In the genomic region with DNA sequence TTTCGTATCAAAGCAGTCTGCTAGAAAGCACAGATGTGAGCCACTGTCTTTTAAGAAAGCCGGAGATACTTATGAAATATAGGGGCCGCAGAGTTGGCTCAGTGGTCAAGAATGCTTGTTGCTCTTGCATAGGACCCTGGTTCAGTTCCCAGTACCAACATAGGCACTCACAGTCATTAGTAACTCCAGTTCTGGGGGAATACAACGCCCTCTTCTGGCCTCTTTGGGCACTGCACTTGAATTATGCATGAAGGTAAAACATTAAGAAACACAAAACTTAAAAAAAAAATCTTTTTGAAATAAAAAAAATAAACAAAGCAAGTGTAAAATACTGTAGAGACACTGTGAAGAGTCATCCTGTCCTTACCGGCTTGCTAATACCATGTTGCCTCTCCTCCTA, we compare ENCODE assay signal across 18 mouse cellular contexts.
DNase-seq lines count a peak whose midpoint lies in the region; ATAC-seq and TF ChIP-seq lines count a peak whose summit lies in the region.
"Had no signal": no experiment of that assay in that cellular context is flagged by ENCODE, and none has a peak within 500 bp of the region (broad histone marks: within the 10 kb centered on the region; RNA-seq: fewer than 3 reads in every experiment).

No protein-coding gene starts in this region.

- no peak for DNase-seq in kidney, adult 2 months
- no peak for DNase-seq in kidney, postnatal 14 days
- DNase-seq in liver, postnatal 0 days, result no peak
- DNase-seq in ES-E14 (ENCODE audit: low read depth, low spot score), result no peak
- DNase-seq in ZHBTc4 (ENCODE audit: low read depth, low spot score), result peak; percentile 10
- no peak for DNase-seq in natural killer cell, adult 2 months (ENCODE audit: low spot score in 2 of 2)
- DNase-seq in retina, postnatal 1 day, result no peak
- DNase-seq: cerebellum, postnatal 10 days; gastrocnemius, postnatal 25 days; heart, postnatal 14 days; lung, postnatal 14 days; thymus, postnatal 25 days had no signal

- TF ChIP-seq CTCF in kidney, adult 2 months (conservative IDR thresholded peaks at IDR 0.05; ENCODE audit: insufficient read depth, insufficient read length, low read depth, low read length), result 0 out of 2 replicates have a peak, but pooled peaks have one; percentile 5
- TF ChIP-seq CTCF in liver, postnatal 0 days (IDR thresholded peaks at IDR 0.05; ENCODE audit: low read depth), result peak; percentile 45

- ATAC-seq in liver, postnatal 0 days, result no peak
- no peak for ATAC-seq in liver, embryonic 12.5 days
- ATAC-seq: midbrain, embryonic 16.5 days had no signal

- H3K4me1 ChIP-seq in kidney, adult 2 months (ENCODE audit: control insufficient read depth, insufficient read depth, low read length), result peaks cover 6% of the 10 kb centered on the region; the same call in 1 of the 2 replicates
- H3K4me1 ChIP-seq in liver, postnatal 0 days (ENCODE audit: insufficient read depth), result peaks cover 10% of the 10 kb centered on the region
- H3K4me1 ChIP-seq in liver, embryonic 12.5 days, result peaks cover 6% of the 10 kb centered on the region
- H3K4me1 ChIP-seq in ES-E14 (ENCODE audit: control insufficient read depth in 2 of 2, insufficient read depth in 2 of 2, low read length in 2 of 2, poor library complexity in 1 of 2), result no peaks in the 10 kb centered on the region
- H3K4me1 ChIP-seq: hindbrain, embryonic 15.5 days; neural tube, embryonic 12.5 days had no signal

- WGBS in kidney, adult 2 months, result 72% methylated on average over 5 of the region's 5 CpGs
- WGBS in liver, postnatal 0 days (ENCODE audit: insufficient replicate concordance), result 74% methylated on average over 5 of the region's 5 CpGs
- 64% methylated on average over 5 of the region's 5 CpGs for WGBS in liver, embryonic 12.5 days (ENCODE audit: insufficient replicate concordance)

- no peak overlapping the region for H3K4me2 ChIP-seq in liver, postnatal 0 days (ENCODE audit: low read depth, low read length)
- no peak overlapping the region for H3K4me2 ChIP-seq in liver, embryonic 12.5 days
- H3K4me2 ChIP-seq: hindbrain, embryonic 15.5 days; neural tube, embryonic 12.5 days had no signal

- H3K9ac ChIP-seq in liver, postnatal 0 days (replicated peaks), result no peak overlapping the region
- H3K9ac ChIP-seq in liver, embryonic 12.5 days, result no peak overlapping the region
- no peak overlapping the region for H3K9ac ChIP-seq in ES-E14 (ENCODE audit: insufficient read depth, low read depth, low read length, poor library complexity, severe bottlenecking)
- H3K9ac ChIP-seq: hindbrain, embryonic 15.5 days; neural tube, embryonic 12.5 days had no signal

- no peaks in the 10 kb centered on the region for H3K9me3 ChIP-seq in liver, postnatal 0 days (ENCODE audit: low read length)
- H3K9me3 ChIP-seq in liver, embryonic 12.5 days (replicated peaks), result no peaks in the 10 kb centered on the region
- H3K9me3 ChIP-seq in ES-E14 (ENCODE audit: control insufficient read depth, insufficient read depth, low read depth, low read length), result no peaks in the 10 kb centered on the region
- H3K9me3 ChIP-seq: heart, embryonic 10.5 days; hindbrain, embryonic 15.5 days; megakaryocyte, embryonic 14.5 days; neural tube, embryonic 12.5 days had no signal

- H3K36me3 ChIP-seq in kidney, adult 2 months (ENCODE audit: control insufficient read depth, insufficient read depth, low read length), result no peaks in the 10 kb centered on the region
- no peaks in the 10 kb centered on the region for H3K36me3 ChIP-seq in liver, postnatal 0 days (replicated peaks; ENCODE audit: insufficient read depth, low read length)
- H3K36me3 ChIP-seq in liver, embryonic 12.5 days, result no peaks in the 10 kb centered on the region
- no peaks in the 10 kb centered on the region for H3K36me3 ChIP-seq in ES-E14 (ENCODE audit: control insufficient read depth, insufficient read depth, low read length, poor library complexity, severe bottlenecking)
- H3K36me3 ChIP-seq: heart, embryonic 10.5 days; hindbrain, embryonic 15.5 days; neural tube, embryonic 12.5 days had no signal

- H3K27me3 ChIP-seq in kidney, adult 2 months (replicated peaks; ENCODE audit: control insufficient read depth, insufficient read depth, low read length), result no peaks in the 10 kb centered on the region
- no peaks in the 10 kb centered on the region for H3K27me3 ChIP-seq in liver, postnatal 0 days (ENCODE audit: insufficient read depth, low read length)
- no peaks in the 10 kb centered on the region for H3K27me3 ChIP-seq in liver, embryonic 12.5 days (replicated peaks)
- H3K27me3 ChIP-seq: hindbrain, embryonic 15.5 days; megakaryocyte, embryonic 14.5 days; neural tube, embryonic 12.5 days had no signal

- TF ChIP-seq POLR2A in kidney, adult 2 months (IDR thresholded peaks at IDR 0.05; ENCODE audit: low read depth, low read length), result no peak

- TF ChIP-seq EP300 in liver, postnatal 0 days (IDR thresholded peaks at IDR 0.05; ENCODE audit: low read depth), result no peak

- in situ Hi-C loops in ES-E14 (cut with MboI; ENCODE audit: low sequenced_read_pairs in 2 of 2, unreplicated experiment in 2 of 2), result no loop called here

- H3K27ac ChIP-seq in kidney, adult 2 months (ENCODE audit: insufficient read depth, low read depth, low read length), result no peak overlapping the region
- no peak overlapping the region for H3K27ac ChIP-seq in liver, postnatal 0 days (ENCODE audit: low read depth)
- H3K27ac ChIP-seq in liver, embryonic 12.5 days, result no peak overlapping the region
- no peak overlapping the region for H3K27ac ChIP-seq in ES-E14 (ENCODE audit: insufficient read depth, low read depth, low read length, poor library complexity, severe bottlenecking)
- H3K27ac ChIP-seq: heart, embryonic 10.5 days; hindbrain, embryonic 15.5 days; neural tube, embryonic 12.5 days had no signal

- H3K4me3 ChIP-seq in kidney, adult 2 months (ENCODE audit: insufficient read depth, low read depth, low read length), result no peak overlapping the region
- H3K4me3 ChIP-seq in liver, postnatal 0 days (ENCODE audit: low read depth, low read length), result no peak overlapping the region
- H3K4me3 ChIP-seq in liver, embryonic 12.5 days, result no peak overlapping the region
- H3K4me3 ChIP-seq in ES-E14 (ENCODE audit: insufficient read depth in 1 of 2, low read depth in 1 of 2, low read length in 2 of 2, poor library complexity in 1 of 2, severe bottlenecking in 1 of 2), result no peak overlapping the region
- H3K4me3 ChIP-seq: heart, embryonic 10.5 days; hindbrain, embryonic 15.5 days; megakaryocyte, embryonic 14.5 days; neural tube, embryonic 12.5 days had no signal

TF ChIP-seq in ES-E14, 5 proteins besides CTCF, POLR2A, EP300 and RAD21:
- no peak for TF ChIP-seq CHD2 (IDR thresholded peaks at IDR 0.05; ENCODE audit: low read depth, low read length)
- no peak for TF ChIP-seq HCFC1 (IDR thresholded peaks at IDR 0.05; ENCODE audit: borderline replicate concordance, insufficient read depth, low read length)
- no peak for TF ChIP-seq MAFK (IDR thresholded peaks at IDR 0.05; ENCODE audit: insufficient read depth, low read depth, low read length)
- TF ChIP-seq ZNF384 (IDR thresholded peaks at IDR 0.05; ENCODE audit: low read depth, low read length), result no peak
- TF ChIP-seq ZC3H11A (IDR thresholded peaks at IDR 0.05; ENCODE audit: borderline replicate concordance, low read depth, low read length), result peak; percentile 38; the same call in 1 of the 2 replicates
